Mouse (Mus musculus) MEL (cell line): ENCODE results near the gene Qrich1. TPM values are rescaled to one million over a fixed set of nuclear protein-coding genes. Genes with fewer than 3 reads are reported as not detected.

Source experiments
- DNase-seq: peaks from one replicate; pipeline ENCODE4 v3.0.0; 2011; ENCODE audit warnings: low read depth, low spot score
- H3K27ac ChIP-seq: 2 replicates; pipeline ENCODE4 v1.5.1; 2012; ENCODE audit warnings: low read depth, mild to moderate bottlenecking, control low read depth, low read length, moderate library complexity; ENCODE audit not compliant: control insufficient read depth
- H3K27me3 ChIP-seq, 2 experiments: fragments of 150-350 bp in 1 of 2; sonication (generic) in 1 of 2; 2 replicates each; pipeline ENCODE4 v1.6.1; 2012; ENCODE audit warnings: low read length in 2 of 2, mild to moderate bottlenecking in 2 of 2, improper control_type of control experiment in 1 of 2, moderate library complexity in 1 of 2; ENCODE audit not compliant: insufficient read depth in 2 of 2, control insufficient read depth in 1 of 2
- H3K36me3 ChIP-seq, 2 experiments: 2 replicates each; pipeline ENCODE4 v1.6.1; 2012 to 2014; ENCODE audit warnings: low read length in 2 of 2, improper control_type of control experiment in 1 of 2, inconsistent platforms in 1 of 2, mild to moderate bottlenecking in 1 of 2; ENCODE audit not compliant: insufficient read depth in 2 of 2, control insufficient read depth in 1 of 2
- H3K4me1 ChIP-seq, 2 experiments: fragments of 150-350 bp in 1 of 2; sonication (generic) in 1 of 2; 2 replicates each; pipeline ENCODE4 v1.6.1; 2012; ENCODE audit warnings: low read length in 2 of 2, improper control_type of control experiment in 1 of 2, mild to moderate bottlenecking in 1 of 2; ENCODE audit not compliant: insufficient read depth in 2 of 2, control insufficient read depth in 1 of 2
- H3K4me3 ChIP-seq, 2 experiments: fragments of 150-350 bp in 1 of 2; sonication (generic) in 1 of 2; 2 replicates each; pipeline ENCODE4 v1.5.1; 2012; ENCODE audit warnings: low read depth in 2 of 2, low read length in 2 of 2, mild to moderate bottlenecking in 2 of 2, moderate library complexity in 2 of 2, control low read depth in 1 of 2, improper control_type of control experiment in 1 of 2; ENCODE audit not compliant: control insufficient read depth in 1 of 2, insufficient read depth in 1 of 2
- H3K79me2 ChIP-seq: 2 replicates; pipeline ENCODE4 v1.6.1; 2012; ENCODE audit warnings: mild to moderate bottlenecking, low read length, moderate library complexity; ENCODE audit not compliant: control insufficient read depth, poor library complexity, insufficient read depth
- H3K9ac ChIP-seq: 2 replicates; pipeline ENCODE4 v1.6.1; 2012; ENCODE audit warnings: low read depth, mild to moderate bottlenecking, control low read depth, low read length, moderate library complexity; ENCODE audit not compliant: control insufficient read depth, poor library complexity, severe bottlenecking
- H3K9me3 ChIP-seq: fragments of 150-350 bp; sonication (generic); replicated peaks from 2 replicates; pipeline ENCODE4 v1.6.1; 2012; ENCODE audit warnings: mild to moderate bottlenecking, low read length, improper control_type of control experiment, moderate library complexity; ENCODE audit not compliant: insufficient read depth
- CHD1 ChIP-seq: IDR thresholded peaks from 2 replicates; pipeline ENCODE4 v1.6.1; 2012; ENCODE audit warnings: low read depth, mild to moderate bottlenecking, inconsistent platforms, low read length, improper control_type of control experiment
- CTCF ChIP-seq, 3 experiments: IDR thresholded peaks in 2 of 3; conservative IDR thresholded peaks in 1 of 3; 2 replicates each; pipeline ENCODE4 v1.5.1; 2011 to 2012; ENCODE audit warnings: low read length in 3 of 3, low read depth in 2 of 3, mild to moderate bottlenecking in 2 of 3, improper control_type of control experiment in 1 of 3, inconsistent platforms in 1 of 3, mixed read lengths in 1 of 3, moderate library complexity in 1 of 3; ENCODE audit not compliant: control insufficient read depth in 1 of 3, insufficient read depth in 1 of 3, poor library complexity in 1 of 3, severe bottlenecking in 1 of 3
- EP300 ChIP-seq, 2 experiments: IDR thresholded peaks; 2 replicates each; pipeline ENCODE4 v1.6.1; 2011; ENCODE audit warnings: improper control_type of control experiment in 2 of 2, low read length in 2 of 2, low read depth in 1 of 2, mild to moderate bottlenecking in 1 of 2
- GABPA ChIP-seq: IDR thresholded peaks from 2 replicates; pipeline ENCODE4 v1.6.1; 2012; ENCODE audit warnings: low read depth, mild to moderate bottlenecking, inconsistent platforms, low read length, improper control_type of control experiment, moderate library complexity
- HCFC1 ChIP-seq: IDR thresholded peaks from 2 replicates; pipeline ENCODE4 v1.6.1; 2012; ENCODE audit warnings: low read depth, mild to moderate bottlenecking, inconsistent platforms, low read length, improper control_type of control experiment, moderate library complexity
- MAFK ChIP-seq: IDR thresholded peaks from 2 replicates; pipeline ENCODE4 v1.6.1; 2011; ENCODE audit warnings: low read depth, mild to moderate bottlenecking, low read length, improper control_type of control experiment, borderline replicate concordance
- MAZ ChIP-seq: IDR thresholded peaks from 2 replicates; pipeline ENCODE4 v1.6.1; 2012; ENCODE audit warnings: low read depth, mild to moderate bottlenecking, inconsistent platforms, low read length, improper control_type of control experiment
- MEF2A ChIP-seq: IDR thresholded peaks from 2 replicates; pipeline ENCODE4 v1.6.1; 2014; ENCODE audit warnings: low read depth, mild to moderate bottlenecking, inconsistent platforms, low read length, improper control_type of control experiment; ENCODE audit not compliant: poor library complexity, insufficient replicate concordance, severe bottlenecking; ENCODE audit errors: extremely low read depth
- MXI1 ChIP-seq: IDR thresholded peaks from 2 replicates; pipeline ENCODE4 v1.6.1; 2011; ENCODE audit warnings: mild to moderate bottlenecking, low read depth, low read length, improper control_type of control experiment
- POLR2A ChIP-seq, 2 experiments: IDR thresholded peaks; 2 replicates each; pipeline ENCODE4 v1.6.1; 2011 to 2012; ENCODE audit warnings: low read length in 2 of 2, mild to moderate bottlenecking in 2 of 2, control low read depth in 1 of 2, improper control_type of control experiment in 1 of 2, low read depth in 1 of 2, moderate library complexity in 1 of 2; ENCODE audit not compliant: control insufficient read depth in 1 of 2, insufficient read depth in 1 of 2, poor library complexity in 1 of 2
- POLR2AphosphoS2 ChIP-seq: IDR thresholded peaks from 2 replicates; pipeline ENCODE4 v1.6.1; 2011; ENCODE audit warnings: low read length, improper control_type of control experiment
- POLR2AphosphoS5 ChIP-seq: IDR thresholded peaks from 2 replicates; pipeline ENCODE4 v1.6.1; 2012; ENCODE audit warnings: low read depth, borderline replicate concordance, mild to moderate bottlenecking, inconsistent platforms, low read length, moderate library complexity, mixed read lengths
- RAD21 ChIP-seq: IDR thresholded peaks from 2 replicates; pipeline ENCODE4 v1.6.1; 2011; ENCODE audit warnings: mild to moderate bottlenecking, low read depth, low read length, improper control_type of control experiment
- RCOR1 ChIP-seq: IDR thresholded peaks from 2 replicates; pipeline ENCODE4 v1.6.1; 2012; ENCODE audit warnings: low read depth, mild to moderate bottlenecking, inconsistent platforms, low read length, improper control_type of control experiment
- SIN3A ChIP-seq: IDR thresholded peaks from 2 replicates; pipeline ENCODE4 v1.6.1; 2012; ENCODE audit warnings: low read length, improper control_type of control experiment, inconsistent platforms
- TBP ChIP-seq: IDR thresholded peaks from 2 replicates; pipeline ENCODE4 v1.8.0; 2011; ENCODE audit warnings: low read depth, low read length, improper control_type of control experiment
- USF1 ChIP-seq: IDR thresholded peaks from 2 replicates; pipeline ENCODE4 v1.6.1; 2014; ENCODE audit warnings: low read depth, mild to moderate bottlenecking, inconsistent platforms, low read length, improper control_type of control experiment, moderate library complexity
- ZKSCAN1 ChIP-seq: IDR thresholded peaks from 2 replicates; pipeline ENCODE4 v1.6.1; 2012; ENCODE audit warnings: low read depth, mild to moderate bottlenecking, inconsistent platforms, low read length, improper control_type of control experiment, moderate library complexity
- ZNF384 ChIP-seq: IDR thresholded peaks from 2 replicates; pipeline ENCODE4 v1.6.1; 2012; ENCODE audit warnings: low read depth, mild to moderate bottlenecking, inconsistent platforms, low read length, improper control_type of control experiment
- polyA plus RNA-seq, 2 experiments: library from polyadenylated mRNA; stranded (reverse) in 1 of 2; unstranded in 1 of 2; fragments of >175 nt in 1 of 2; fragments of >200 nt in 1 of 2; gene quantifications; 2 replicates each; pipeline versions ENCODE4 v1.2.1 to v1.2.4; 2012; ENCODE audit warnings: low replicate concordance in 2 of 2, low read depth in 1 of 2; ENCODE audit not compliant: insufficient read length in 2 of 2, insufficient read depth in 1 of 2, missing spikeins in 1 of 2
- total RNA-seq: library from RNA; depleted of rRNA; stranded (reverse); fragments of 300-350 nt; gene quantifications from 2 replicates; pipeline ENCODE4 v1.2.3, GENCODE M21; 2012

The Qrich1 gene
- total and polyA plus RNA-seq, 3 experiments = 84.5 to 161 (median 126) TPM

GRCm38 (mm10) chr9:108596998-108597764, 80.6 kb downstream of the Qrich1 start, which contains the start of gene P4htm:
P4htm (minus strand) TSS chr9:108597667.
- H3K4me1 ChIP-seq = 0 out of 4 replicates have a peak, but pooled peaks cover 0 to 2% of the 10 kb centered on the region in 2 experiments
- no peak within 1 kb of the TSS for H3K27ac ChIP-seq
- no peaks in the 10 kb centered on the region for H3K27me3 ChIP-seq
- H3K9ac ChIP-seq = no peak within 1 kb of the TSS
- DNase-seq = no peak
- H3K4me3 ChIP-seq = no peak within 1 kb of the TSS
- no peaks in the 10 kb centered on the region for H3K9me3 ChIP-seq
- no peaks in the 10 kb centered on the region for H3K79me2 ChIP-seq
- TF ChIP-seq MXI1 (no peak), HCFC1 (no peak), USF1 (no peak), POLR2A (IDR thresholded peaks at IDR 0.05; ENCODE audit: control insufficient read depth in 1 of 2, insufficient read depth in 1 of 2, low read depth in 1 of 2, low read length in 2 of 2, poor library complexity in 1 of 2) (no peak), EP300 (IDR thresholded peaks at IDR 0.05; ENCODE audit: low read depth in 1 of 2, low read length in 2 of 2) (no peak), POLR2AphosphoS5 (no peak)
- TF ChIP-seq, all 39 proteins: peak for 0
- no peaks in the 10 kb centered on the region; a peak in 1 of 4 replicates for H3K36me3 ChIP-seq

- Histone ChIP-seq H3K4me3 (no peak overlapping the region), H3K9me3 (no peaks in the 10 kb centered on the region)
Observed at GRCm38 (mm10) chr9:108599021-108599566, 82.5 kb downstream of the Qrich1 start.

GRCm38 (mm10) chr9:108600011-108600410, 83.4 kb downstream of the Qrich1 start:
- Histone ChIP-seq H3K27me3 (no peaks in the 10 kb centered on the region), H3K4me3 (no peak overlapping the region), H3K4me1 (no peaks in the 10 kb centered on the region), H3K9me3 (no peaks in the 10 kb centered on the region), H3K36me3 (peaks cover 0 to 3% of the 10 kb centered on the region in 2 experiments; a peak in 2 of 4 replicates), H3K27ac (no peak overlapping the region), H3K9ac (no peak overlapping the region), H3K79me2 (no peaks in the 10 kb centered on the region)
- no peak for DNase-seq
- no peak for TF ChIP-seq MEF2A
- no peak for TF ChIP-seq MAFK
- no peak for TF ChIP-seq CHD1
- TF ChIP-seq GABPA = no peak
- no peak for TF ChIP-seq ZKSCAN1
- TF ChIP-seq RCOR1 = no peak
- TF ChIP-seq CTCF (IDR thresholded peaks at IDR 0.05 in 2 of 3, conservative IDR thresholded peaks at IDR 0.05 in 1 of 3; ENCODE audit: control insufficient read depth in 1 of 3, insufficient read depth in 1 of 3, low read depth in 2 of 3, low read length in 3 of 3, poor library complexity in 1 of 3, severe bottlenecking in 1 of 3) = no peak
- no peak for TF ChIP-seq POLR2AphosphoS2
- TF ChIP-seq MAZ = no peak
- TF ChIP-seq RAD21 = no peak
- TF ChIP-seq ZNF384 = no peak

More at GRCm38 (mm10) chr9:108599021-108599566, 82.5 kb downstream of the Qrich1 start:
- H3K9ac ChIP-seq = no peak overlapping the region
- H3K27me3 ChIP-seq = no peaks in the 10 kb centered on the region
- H3K4me1 ChIP-seq = 0 out of 4 replicates have a peak, but pooled peaks cover 0 to 2% of the 10 kb centered on the region in 2 experiments
- no peak overlapping the region for H3K27ac ChIP-seq
- TF ChIP-seq TBP (peak; percentile 57; the same call in 1 of the 2 replicates), SIN3A (no peak)
- DNase-seq = no peak
- no peaks in the 10 kb centered on the region for H3K79me2 ChIP-seq
- H3K36me3 ChIP-seq = peaks cover 0 to 3% of the 10 kb centered on the region in 2 experiments; a peak in 2 of 4 replicates
